Mouse (Mus musculus) left cerebral cortex, adult 9 months (tissue): ENCODE results near the gene Terb1.
A peak's percentile ranks its signal among the peaks of the same experiment; 100 is the strongest.

Experiments used
- DNase-seq, 2 experiments: peaks; one replicate each; pipeline ENCODE4 v3.0.0; 2022; ENCODE audit warnings: low spot score in 2 of 2

Terb1 gene

GRCm38 (mm10) chr8:104412805-104413532, 96.7 kb downstream of the Terb1 start:
- DNase-seq: no peak

GRCm38 (mm10) chr8:104411972-104412371, 97.7 kb downstream of the Terb1 start:
- DNase-seq: no peak

GRCm38 (mm10) chr8:104411468-104411867, 98.2 kb downstream of the Terb1 start:
- peak; percentile 71 to 87 for DNase-seq

GRCm38 (mm10) chr8:104410628-104411273, 99.0 kb downstream of the Terb1 start:
- DNase-seq: peak in 1 of 2 experiments; percentile 72

- no peak for DNase-seq
These were observed 101.2 kb downstream of the Terb1 start for GRCm38 (mm10) chr8:104408328-104409110.

GRCm38 (mm10) chr8:104406340-104407128, 103.2 kb downstream of the Terb1 start:
- no peak for DNase-seq

- no peak for DNase-seq
These were observed 104.1 kb downstream of the Terb1 start for GRCm38 (mm10) chr8:104405430-104406187.

- no peak for DNase-seq
These were observed 106.1 kb downstream of the Terb1 start for GRCm38 (mm10) chr8:104403596-104403995.
